Mouse (Mus musculus) heart, embryonic 11.5 days (tissue): ENCODE results near the gene Cryab. TPM values are rescaled to one million over a fixed set of nuclear protein-coding genes. Genes with fewer than 3 reads are reported as not detected.
A peak's percentile ranks its signal among the peaks of the same experiment; 100 is the strongest.

ENCODE experiments used
- ATAC-seq: fragments of 200-750 bp; cut with Nextera tagmentation; replicated peaks from 2 replicates; pipeline ENCODE4 v1.8.0; 2017; ENCODE audit warnings: moderate library complexity; ENCODE audit not compliant: insufficient number of reproducible peaks, low FRiP score, low TSS enrichment
- H3K27ac ChIP-seq: fragments of 300-500 bp; sonication (generic); 2 replicates; pipeline ENCODE4 v1.5.1; 2014; ENCODE audit warnings: mild to moderate bottlenecking, low read depth, low read length
- H3K27me3 ChIP-seq: fragments of 300-500 bp; sonication (generic); 2 replicates; pipeline ENCODE4 v1.6.1; 2014; ENCODE audit warnings: mild to moderate bottlenecking, low read length, mixed read lengths; ENCODE audit not compliant: control insufficient read depth, insufficient read depth
- H3K36me3 ChIP-seq: fragments of 300-500 bp; sonication (generic); 2 replicates; pipeline ENCODE4 v1.6.1; 2014; ENCODE audit warnings: mild to moderate bottlenecking, low read length, moderate library complexity, mixed read lengths; ENCODE audit not compliant: control insufficient read depth, insufficient read depth
- H3K4me1 ChIP-seq: fragments of 300-500 bp; sonication (generic); 2 replicates; pipeline ENCODE4 v1.6.1; 2014; ENCODE audit warnings: low read length; ENCODE audit not compliant: control insufficient read depth, insufficient read depth
- H3K4me2 ChIP-seq: fragments of 300-500 bp; sonication (generic); 2 replicates; pipeline ENCODE4 v1.6.1; 2014; ENCODE audit warnings: mild to moderate bottlenecking, moderate library complexity
- H3K4me3 ChIP-seq: fragments of 300-500 bp; sonication (generic); 2 replicates; pipeline ENCODE4 v1.5.1; 2014; ENCODE audit warnings: low read depth, low read length
- H3K9ac ChIP-seq: fragments of 300-500 bp; sonication (generic); 2 replicates; pipeline ENCODE4 v1.6.1; 2014; ENCODE audit warnings: mild to moderate bottlenecking, low read depth, low read length, moderate library complexity
- H3K9me3 ChIP-seq: fragments of 300-500 bp; sonication (generic); replicated peaks from 2 replicates; pipeline ENCODE4 v1.6.1; 2016; ENCODE audit warnings: low read length; ENCODE audit not compliant: control insufficient read depth
- WGBS: fragments of 180-500 bp; shearing (Covaris S2); extraction: QIAGEN DNeasy Blood & Tissue Kit; methylation state at CpG from one replicate; pipeline ENCODE4 v1.1.7; 2014; ENCODE audit not compliant: insufficient replicate concordance; 5-methylcytosine and 5-hydroxymethylcytosine counted together
- polyA plus RNA-seq: library from polyadenylated mRNA; unstranded; fragments of >200 nt; fragmentation: Nextera tagmentation; extraction: Ambion mirVana; gene quantifications from 2 replicates; pipeline ENCODE4 v1.2.1, GENCODE M21; 2014

The Cryab gene
- polyA plus RNA-seq, 1 experiment from 2014 or later, result 878 TPM

DNA sequence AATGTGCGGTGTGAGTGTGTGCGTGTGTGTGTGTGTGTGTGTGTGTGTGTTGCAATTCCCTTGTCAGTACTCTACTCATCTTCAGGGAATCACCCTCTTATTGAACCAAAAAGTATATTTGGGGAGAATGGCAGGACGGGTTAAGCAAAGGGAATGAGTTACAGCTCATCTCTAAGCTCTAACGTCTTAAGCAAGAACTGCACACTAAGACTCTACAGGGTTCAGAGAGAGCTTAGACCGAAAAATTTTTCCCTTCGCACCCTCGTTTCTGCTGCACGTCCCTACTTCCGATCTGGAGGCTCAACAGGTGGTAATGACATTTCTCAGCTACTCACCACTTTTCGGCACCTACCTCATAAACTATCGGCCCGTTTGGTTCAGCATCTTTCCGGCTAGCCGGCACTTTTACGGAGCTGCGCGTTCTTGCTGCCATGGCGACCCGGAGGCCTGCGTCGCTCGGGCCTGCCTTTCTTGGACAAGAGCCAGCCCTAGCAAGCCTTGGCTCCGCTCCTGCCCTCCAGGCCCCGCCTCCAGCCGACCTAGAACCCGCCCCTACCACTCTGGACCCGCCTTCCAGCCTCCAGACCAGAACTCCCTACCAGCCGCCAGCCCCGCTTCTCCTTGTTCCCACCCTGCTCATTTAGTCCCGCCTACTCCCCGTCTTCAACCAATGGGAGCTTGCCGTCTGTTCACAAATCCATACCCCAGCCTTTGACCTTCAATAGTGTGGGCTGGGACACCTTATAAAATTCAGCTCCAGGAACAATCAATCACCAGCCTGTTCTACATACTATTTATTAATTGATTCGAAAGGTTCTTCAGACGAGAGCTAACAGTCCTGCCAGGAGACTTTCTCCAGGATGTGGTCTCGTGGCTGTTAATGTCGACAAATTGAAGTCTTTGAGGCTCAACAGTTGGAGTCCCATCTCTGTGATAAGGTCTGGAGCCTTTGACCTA, 11.9 kb upstream of the Cryab start, which contains the start of gene Dixdc1:
Dixdc1 (minus strand) TSS at position 604 of the 957 bp plus-strand sequence.
- H3K27me3 ChIP-seq, result no peaks in the 10 kb centered on the region
- H3K27ac ChIP-seq, result no peak within 1 kb of the TSS
- 14% methylated on average over 36 of the region's 36 CpGs for WGBS
- H3K4me1 ChIP-seq, result 0 out of 2 replicates have a peak, but pooled peaks cover 4% of the 10 kb centered on the region
- H3K36me3 ChIP-seq, result no peaks in the 10 kb centered on the region
- H3K4me3 ChIP-seq, result peak within 1 kb of the TSS; percentile 31
- no peak within 1 kb of the TSS for H3K9ac ChIP-seq
- H3K9me3 ChIP-seq, result no peaks in the 10 kb centered on the region
- H3K4me2 ChIP-seq, result peak within 1 kb of the TSS; percentile 70
- ATAC-seq, result peak; percentile 93

DNA sequence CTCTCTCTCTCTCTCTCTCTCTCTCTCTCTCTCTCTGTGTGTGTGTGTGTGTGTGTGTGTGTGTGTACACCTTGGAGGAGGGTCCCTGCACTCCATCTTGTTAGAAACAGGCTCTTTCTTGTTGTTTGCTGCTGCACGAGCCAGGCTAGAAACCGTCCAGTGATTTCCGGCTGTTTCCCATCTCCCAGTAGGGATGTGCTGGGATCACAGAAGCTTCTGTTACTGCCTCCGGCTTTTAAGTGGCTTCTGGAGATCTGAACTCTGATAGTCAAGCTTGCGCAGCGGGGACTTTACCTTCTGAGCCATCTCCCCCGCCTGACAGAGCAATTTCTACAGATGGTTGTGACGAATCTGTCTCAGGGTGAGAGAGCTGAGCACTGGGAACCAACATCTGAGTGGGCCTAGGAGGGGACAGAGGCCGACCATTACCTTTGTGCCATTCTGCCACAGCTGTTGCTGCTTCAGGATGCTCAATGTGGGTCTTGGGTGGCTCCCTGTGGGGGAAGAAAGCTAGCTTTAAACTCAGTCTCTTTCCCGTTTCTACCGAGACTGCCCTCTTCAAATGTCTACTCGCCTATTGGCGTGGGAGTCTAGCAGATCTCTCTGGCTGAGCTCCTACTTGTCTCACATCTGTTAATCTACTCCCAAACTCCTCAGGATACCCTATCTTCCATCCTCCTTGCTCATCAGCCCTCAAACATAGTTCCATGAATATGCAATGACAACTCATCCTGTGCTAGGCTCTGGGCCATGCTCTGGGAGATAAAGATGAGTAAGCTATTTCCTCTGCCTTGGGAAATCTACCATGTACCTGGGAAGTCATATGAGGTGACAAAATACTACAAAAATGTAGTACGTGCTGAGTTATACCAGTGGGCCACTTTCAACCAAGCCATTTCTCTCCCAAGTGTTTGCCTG, 10.0 kb upstream of the Cryab start:
- ATAC-seq, result no peak
- Histone ChIP-seq H3K4me3 (no peak overlapping the region), H3K4me2 (no peak overlapping the region), H3K27ac (no peak overlapping the region), H3K4me1 (peaks cover 9% of the 10 kb centered on the region; the same call in 1 of the 2 replicates), H3K9me3 (no peaks in the 10 kb centered on the region), H3K27me3 (no peaks in the 10 kb centered on the region), H3K36me3 (no peaks in the 10 kb centered on the region), H3K9ac (no peak overlapping the region)
- WGBS, result 81% methylated on average over 14 of the region's 14 CpGs

DNA sequence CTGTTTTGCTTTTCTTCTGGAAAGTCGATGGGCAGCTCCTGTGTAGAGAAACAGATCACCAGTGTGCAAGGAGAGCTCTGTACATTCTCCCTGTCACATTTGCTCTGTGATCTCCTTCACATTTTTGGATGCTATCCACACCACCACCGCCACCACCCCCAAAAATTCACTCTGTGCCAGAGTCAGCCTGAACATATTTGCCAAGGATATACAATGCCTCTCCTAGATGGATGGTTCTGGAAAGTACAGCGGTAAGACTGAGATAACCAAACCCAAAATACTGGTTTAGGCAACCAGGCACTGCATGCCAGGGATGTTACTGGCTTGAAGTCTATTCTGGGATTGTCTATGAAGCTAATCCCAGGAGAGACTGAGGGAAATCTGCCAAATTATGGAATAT, 8.9 kb upstream of the Cryab start:
- no peak overlapping the region for H3K27ac ChIP-seq
- 83% methylated on average over 3 of the region's 3 CpGs for WGBS
- no peak overlapping the region for H3K4me2 ChIP-seq
- H3K27me3 ChIP-seq, result no peaks in the 10 kb centered on the region
- ATAC-seq, result no peak
- no peak overlapping the region for H3K9ac ChIP-seq
- H3K4me1 ChIP-seq, result peaks cover 10% of the 10 kb centered on the region; the same call in 1 of the 2 replicates
- no peaks in the 10 kb centered on the region for H3K9me3 ChIP-seq
- no peaks in the 10 kb centered on the region for H3K36me3 ChIP-seq
- no peak overlapping the region for H3K4me3 ChIP-seq

DNA sequence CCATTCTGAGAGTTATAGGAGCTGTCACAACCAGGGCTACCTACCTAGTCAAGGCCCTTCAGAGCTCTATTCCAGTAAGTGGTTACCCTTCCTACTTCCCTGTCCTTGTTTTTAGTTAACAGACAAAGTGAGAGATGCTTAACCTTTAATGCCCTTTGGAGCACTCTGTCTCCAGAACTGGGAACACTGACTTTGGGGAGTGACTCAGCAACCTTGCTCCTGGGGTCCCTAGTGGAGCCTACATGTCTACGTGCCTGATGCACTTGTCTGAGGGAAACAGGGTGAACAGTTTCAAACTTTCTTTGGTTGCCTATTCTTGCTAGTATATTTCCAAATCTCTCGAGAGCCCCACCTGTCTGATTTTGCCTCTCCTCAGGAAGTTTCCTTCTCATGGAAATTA, 8.4 kb upstream of the Cryab start:
- Histone ChIP-seq H3K9me3 (no peaks in the 10 kb centered on the region), H3K4me1 (peaks cover 10% of the 10 kb centered on the region; the same call in 1 of the 2 replicates), H3K9ac (no peak overlapping the region), H3K4me3 (no peak overlapping the region), H3K27ac (no peak overlapping the region), H3K27me3 (no peaks in the 10 kb centered on the region), H3K4me2 (no peak overlapping the region), H3K36me3 (no peaks in the 10 kb centered on the region)
- ATAC-seq, result no peak
- WGBS, result 55% methylated on average over 2 of the region's 2 CpGs

DNA sequence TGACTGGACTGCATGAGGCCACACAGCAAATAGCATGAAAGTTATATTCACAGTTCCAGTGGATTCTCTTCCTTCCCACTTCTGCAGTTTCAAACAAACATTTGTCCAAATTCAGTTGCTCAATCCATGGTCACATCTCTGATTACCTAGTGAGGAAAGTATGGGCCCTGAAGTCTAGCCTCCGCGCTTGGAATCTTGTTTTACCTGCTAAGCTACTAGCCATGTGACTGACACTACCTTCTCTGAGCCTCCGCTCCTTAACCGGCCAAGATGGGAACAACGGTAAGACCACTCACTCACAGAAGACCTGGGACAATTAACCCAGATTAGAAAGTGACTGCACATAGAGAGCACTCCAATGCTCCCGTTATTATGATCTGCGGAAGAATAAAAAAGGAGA, 5.3 kb upstream of the Cryab start:
- H3K9ac ChIP-seq, result peak overlapping the region; percentile 81
- H3K9me3 ChIP-seq, result no peaks in the 10 kb centered on the region
- no peaks in the 10 kb centered on the region for H3K36me3 ChIP-seq
- H3K4me3 ChIP-seq, result peak overlapping the region; percentile 53
- peak overlapping the region; percentile 80 for H3K4me2 ChIP-seq
- no peak for ATAC-seq
- H3K27me3 ChIP-seq, result no peaks in the 10 kb centered on the region
- H3K4me1 ChIP-seq, result peaks cover 14% of the 10 kb centered on the region; the same call in 1 of the 2 replicates
- peak overlapping the region; percentile 80 for H3K27ac ChIP-seq
- 12% methylated on average over 7 of the region's 7 CpGs for WGBS

DNA sequence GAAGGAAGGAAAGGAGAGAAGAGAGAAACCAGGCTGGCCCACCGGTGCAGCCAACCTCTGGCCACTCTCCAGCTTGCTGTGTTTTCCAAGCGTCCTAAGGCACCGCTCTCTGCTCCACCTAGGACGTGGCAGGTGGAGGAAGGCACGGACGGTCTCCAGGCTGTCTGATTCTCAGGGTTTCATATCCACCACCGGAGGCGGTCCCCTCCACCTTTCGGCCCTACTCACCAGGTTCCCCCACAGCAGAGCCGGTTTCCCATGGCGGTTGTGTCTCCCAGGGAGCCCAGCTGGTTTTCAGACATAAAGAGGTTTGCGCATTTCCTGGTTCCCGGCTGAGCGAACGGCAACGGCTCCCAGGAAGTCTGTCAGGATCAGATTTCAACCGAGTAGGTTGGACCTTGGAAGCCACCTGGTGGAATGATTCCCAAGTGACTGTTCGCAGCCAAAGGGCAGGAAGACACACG, 4.9 kb upstream of the Cryab start, which contains the start of gene 2310030G06Rik:
2310030G06Rik (minus strand) TSS at position 323 of the 464 bp plus-strand sequence.
- 1% methylated on average over 19 of the region's 19 CpGs for WGBS
- Histone ChIP-seq H3K27me3 (no peaks in the 10 kb centered on the region), H3K9ac (peak within 1 kb of the TSS; percentile 81), H3K36me3 (no peaks in the 10 kb centered on the region), H3K27ac (peak within 1 kb of the TSS; percentile 80), H3K9me3 (no peaks in the 10 kb centered on the region), H3K4me1 (peaks cover 14% of the 10 kb centered on the region; the same call in 1 of the 2 replicates), H3K4me2 (peak within 1 kb of the TSS; percentile 80), H3K4me3 (peak within 1 kb of the TSS; percentile 53)
- no peak for ATAC-seq

DNA sequence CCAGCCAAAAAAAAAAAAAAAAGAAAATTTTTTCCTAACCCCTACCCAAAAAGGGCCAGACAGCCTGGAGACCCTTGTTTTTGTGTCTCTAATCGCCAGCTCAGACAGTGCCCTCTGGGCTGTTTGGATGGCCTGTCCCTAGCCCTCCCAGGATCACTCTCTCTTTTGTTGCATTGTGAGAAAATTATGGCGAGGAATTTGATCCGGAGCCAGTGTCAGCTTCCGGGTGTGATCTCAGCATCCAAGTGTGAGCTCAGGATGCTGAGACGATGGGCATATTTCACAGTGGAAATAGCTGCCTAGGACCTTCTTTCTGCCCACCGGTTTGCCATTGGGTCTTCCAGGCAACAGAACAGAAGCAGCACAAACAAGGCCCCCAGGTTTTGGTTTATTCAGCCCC, 419 bp upstream of the Cryab start:
- Histone ChIP-seq H3K9ac (peak overlapping the region; percentile 92), H3K9me3 (no peaks in the 10 kb centered on the region), H3K36me3 (no peaks in the 10 kb centered on the region), H3K27me3 (no peaks in the 10 kb centered on the region), H3K4me3 (peak overlapping the region; percentile 54), H3K27ac (peak overlapping the region; percentile 98), H3K4me1 (peaks cover 14% of the 10 kb centered on the region; the same call in 1 of the 2 replicates), H3K4me2 (peak overlapping the region; percentile 62)
- ATAC-seq, result no peak
- 46% methylated on average over 6 of the region's 6 CpGs for WGBS

DNA sequence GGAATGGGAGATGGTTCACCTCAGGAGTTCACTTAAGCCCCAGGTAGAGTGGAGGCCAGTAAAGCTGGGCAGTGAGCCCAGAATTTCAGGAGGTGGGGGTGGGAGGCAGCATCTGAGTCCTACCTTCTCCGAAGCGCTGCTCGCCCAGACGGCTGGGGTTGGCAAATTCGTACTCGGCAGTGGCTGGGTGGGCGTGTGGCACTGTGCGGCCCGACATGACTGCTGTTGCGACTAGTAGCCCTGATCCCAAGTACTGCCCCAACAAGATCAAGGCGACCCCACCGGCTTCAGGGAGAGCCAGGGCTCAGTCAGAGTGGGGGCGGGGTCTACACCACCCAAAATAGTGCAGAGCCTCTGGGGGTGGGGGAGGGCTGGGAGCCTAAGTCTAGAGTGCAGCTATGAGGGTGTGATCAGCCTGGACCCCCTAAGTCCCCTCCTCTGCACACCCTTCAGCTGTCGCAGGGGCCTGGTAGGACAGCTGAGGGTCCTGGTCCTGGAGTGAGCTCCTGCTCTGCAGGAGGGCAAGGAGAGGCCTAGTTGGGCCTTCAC, 1.0 kb downstream of the Cryab start, which contains the start of gene Hspb2:
Hspb2 (minus strand) TSS at position 301 of the 549 bp plus-strand sequence.
- 31% methylated on average over 14 of the region's 14 CpGs for WGBS
- H3K4me3 ChIP-seq, result peak within 1 kb of the TSS; percentile 54
- peaks cover 9% of the 10 kb centered on the region; the same call in 1 of the 2 replicates for H3K4me1 ChIP-seq
- H3K9me3 ChIP-seq, result no peaks in the 10 kb centered on the region
- no peaks in the 10 kb centered on the region for H3K36me3 ChIP-seq
- ATAC-seq, result peak; percentile 77
- no peaks in the 10 kb centered on the region for H3K27me3 ChIP-seq
- peak within 1 kb of the TSS; percentile 62 for H3K4me2 ChIP-seq
- peak within 1 kb of the TSS; percentile 98 for H3K27ac ChIP-seq
- H3K9ac ChIP-seq, result peak within 1 kb of the TSS; percentile 92
